Mouse (Mus musculus) midbrain, embryonic 14.5 days (tissue): ENCODE measurements at regions not wholly inside any gene's neighbourhood (a gene's known extent, or its start where the extent isn't known, plus 50 kb on each side); places are given as distances from the start of the nearest gene placed in this dataset.

Source experiments
- ATAC-seq: fragments of 200-750 bp; cut with Nextera tagmentation; 2 replicates; pipeline ENCODE4 v1.8.0; 2017; ENCODE audit warnings: moderate number of reproducible peaks, moderate library complexity; ENCODE audit not compliant: low FRiP score, low TSS enrichment
- DNase-seq: peaks from one replicate; pipeline ENCODE4 v3.0.0-alpha.2; 2015
- H3K27ac ChIP-seq: fragments of 300-500 bp; sonication (generic); replicated peaks from 2 replicates; pipeline ENCODE4 v1.5.1; 2014; ENCODE audit warnings: mild to moderate bottlenecking, low read depth, low read length, moderate library complexity
- H3K27me3 ChIP-seq: fragments of 300-500 bp; sonication (generic); 2 replicates; pipeline ENCODE4 v1.6.1; 2014; ENCODE audit warnings: low read length, control low read depth, mixed read lengths; ENCODE audit not compliant: control insufficient read depth, insufficient read depth
- H3K36me3 ChIP-seq: fragments of 300-500 bp; sonication (generic); 2 replicates; pipeline ENCODE4 v1.6.1; 2014; ENCODE audit warnings: low read length, control low read depth; ENCODE audit not compliant: control insufficient read depth, insufficient read depth
- H3K4me1 ChIP-seq: fragments of 300-500 bp; sonication (generic); 2 replicates; pipeline ENCODE4 v1.6.1; 2014; ENCODE audit warnings: mild to moderate bottlenecking, antibody characterized with exemption, low read length, control low read depth; ENCODE audit not compliant: control insufficient read depth, insufficient read depth
- H3K4me2 ChIP-seq: fragments of 300-500 bp; sonication (generic); 2 replicates; pipeline ENCODE4 v1.6.1; 2014; ENCODE audit warnings: mild to moderate bottlenecking, low read length, moderate library complexity
- H3K4me3 ChIP-seq: fragments of 300-500 bp; sonication (generic); replicated peaks from 2 replicates; pipeline ENCODE4 v1.5.1; 2014; ENCODE audit warnings: low read depth, low read length
- H3K9ac ChIP-seq: fragments of 300-500 bp; sonication (generic); replicated peaks from 2 replicates; pipeline ENCODE4 v1.6.1; 2014; ENCODE audit warnings: mild to moderate bottlenecking, low read length, moderate library complexity
- H3K9me3 ChIP-seq: fragments of 300-500 bp; sonication (generic); 2 replicates; pipeline ENCODE4 v1.6.1; 2016; ENCODE audit warnings: low read length, control low read depth, mixed read lengths; ENCODE audit not compliant: control insufficient read depth
- WGBS: fragments of 180-500 bp; shearing (Covaris S2); extraction: QIAGEN DNeasy Blood & Tissue Kit; methylation state at CpG from one replicate; pipeline ENCODE4 v1.1.7; 2014; 5-methylcytosine and 5-hydroxymethylcytosine counted together

- no peak overlapping the region for H3K9ac ChIP-seq
- no peaks in the 10 kb centered on the region for H3K36me3 ChIP-seq
- H3K27ac ChIP-seq = no peak overlapping the region
- no peaks in the 10 kb centered on the region for H3K4me1 ChIP-seq
- no peaks in the 10 kb centered on the region for H3K27me3 ChIP-seq
- H3K9me3 ChIP-seq = no peaks in the 10 kb centered on the region
- no peak overlapping the region for H3K4me3 ChIP-seq
- DNase-seq = no peak
- no peak overlapping the region for H3K4me2 ChIP-seq
- 93% methylated on average over 5 of the region's 5 CpGs for WGBS
- no peak for ATAC-seq
These were observed 109.6 kb upstream of the Cdh6 start for GRCm38 (mm10) chr15:13283106-13283505.

GRCm38 (mm10) chr15:13276909-13277235 lies 103.4 kb upstream of the Cdh6 start:
- Histone ChIP-seq H3K9ac (no peak overlapping the region), H3K36me3 (no peaks in the 10 kb centered on the region), H3K4me3 (no peak overlapping the region), H3K27me3 (no peaks in the 10 kb centered on the region), H3K4me2 (no peak overlapping the region), H3K9me3 (no peaks in the 10 kb centered on the region), H3K4me1 (no peaks in the 10 kb centered on the region), H3K27ac (no peak overlapping the region)
- no peak; the same call in 1 of the 2 replicates for ATAC-seq
- WGBS = 82% methylated on average over 8 of the region's 8 CpGs
- no peak for DNase-seq

GRCm38 (mm10) chr15:13276225-13276908 lies 102.9 kb upstream of the Cdh6 start:
- Histone ChIP-seq H3K27ac (no peak overlapping the region), H3K9me3 (no peaks in the 10 kb centered on the region)
- DNase-seq = no peak

GRCm38 (mm10) chr15:13275326-13275725 lies 101.9 kb upstream of the Cdh6 start:
- no peaks in the 10 kb centered on the region for H3K36me3 ChIP-seq
- DNase-seq (no peak), ATAC-seq (no peak)
- H3K4me3 ChIP-seq = no peak overlapping the region
- H3K27me3 ChIP-seq = no peaks in the 10 kb centered on the region
- H3K4me1 ChIP-seq = no peaks in the 10 kb centered on the region
- no peak overlapping the region for H3K4me2 ChIP-seq
- H3K9me3 ChIP-seq = no peaks in the 10 kb centered on the region
- H3K9ac ChIP-seq = no peak overlapping the region
- H3K27ac ChIP-seq = no peak overlapping the region
- WGBS = 10% methylated on average over 5 of the region's 5 CpGs

More at GRCm38 (mm10) chr15:13276225-13276908, 102.9 kb upstream of the Cdh6 start:
- H3K36me3 ChIP-seq = no peaks in the 10 kb centered on the region
- H3K4me1 ChIP-seq = no peaks in the 10 kb centered on the region
- WGBS = 26% methylated on average over 5 of the region's 5 CpGs
- peak; percentile 40; the same call in 1 of the 2 replicates for ATAC-seq
- H3K9ac ChIP-seq = no peak overlapping the region
- no peak overlapping the region for H3K4me2 ChIP-seq
- no peak overlapping the region for H3K4me3 ChIP-seq
- no peaks in the 10 kb centered on the region for H3K27me3 ChIP-seq

- no peak for ATAC-seq
- WGBS = 79% methylated on average over 5 of the region's 5 CpGs
- Histone ChIP-seq H3K4me3 (no peak overlapping the region), H3K9me3 (no peaks in the 10 kb centered on the region), H3K4me1 (no peaks in the 10 kb centered on the region), H3K4me2 (no peak overlapping the region), H3K9ac (no peak overlapping the region), H3K27ac (no peak overlapping the region), H3K27me3 (no peaks in the 10 kb centered on the region), H3K36me3 (no peaks in the 10 kb centered on the region)
- DNase-seq = no peak
These were observed 101.0 kb upstream of the Cdh6 start for GRCm38 (mm10) chr15:13274366-13275067.

GRCm38 (mm10) chr15:13246053-13246696 lies 72.7 kb upstream of the Cdh6 start:
- whole genome bisulfite sequencing = 90% methylated on average over 11 of the region's 11 CpGs
- no peak overlapping the region for H3K4me2 ChIP-seq
- no peaks in the 10 kb centered on the region for H3K36me3 ChIP-seq
- no peaks in the 10 kb centered on the region for H3K27me3 ChIP-seq
- no peak overlapping the region for H3K4me3 ChIP-seq
- no peak overlapping the region for H3K9ac ChIP-seq
- H3K9me3 ChIP-seq = no peaks in the 10 kb centered on the region
- DNase-seq = no peak
- ATAC-seq = no peak
- no peak overlapping the region for H3K27ac ChIP-seq
- H3K4me1 ChIP-seq = no peaks in the 10 kb centered on the region

GRCm38 (mm10) chr15:13244306-13244705 lies 70.8 kb upstream of the Cdh6 start:
- ATAC-seq = no peak
- Histone ChIP-seq H3K4me2 (peak overlapping the region; percentile 29; the same call in 1 of the 2 replicates), H3K27me3 (no peaks in the 10 kb centered on the region), H3K4me1 (no peaks in the 10 kb centered on the region), H3K9ac (no peak overlapping the region), H3K9me3 (no peaks in the 10 kb centered on the region), H3K27ac (no peak overlapping the region), H3K36me3 (no peaks in the 10 kb centered on the region), H3K4me3 (no peak overlapping the region)
- 37% methylated on average over 14 of the region's 14 CpGs for WGBS
- DNase-seq = no peak

- no peaks in the 10 kb centered on the region for H3K9me3 ChIP-seq
- DNase-seq (no peak), ATAC-seq (no peak)
- H3K9ac ChIP-seq = no peak overlapping the region
- H3K4me1 ChIP-seq = no peaks in the 10 kb centered on the region
- H3K27me3 ChIP-seq = no peaks in the 10 kb centered on the region
- no peaks in the 10 kb centered on the region for H3K36me3 ChIP-seq
- WGBS = 83% methylated on average over 4 of the region's 4 CpGs
- H3K4me2 ChIP-seq = no peak overlapping the region
- H3K4me3 ChIP-seq = no peak overlapping the region
- no peak overlapping the region for H3K27ac ChIP-seq
These were observed 70.1 kb upstream of the Cdh6 start for GRCm38 (mm10) chr15:13243561-13243960.
